ENCODE assay signal across 19 mouse cellular contexts in genomic region chr12:117034506-117034905, GRCm38 (mm10).
DNase-seq lines count a peak whose midpoint lies in the region; ATAC-seq and TF ChIP-seq lines count a peak whose summit lies in the region.
"Had no signal": no experiment of that assay in that cellular context is flagged by ENCODE, and none has a peak within 500 bp of the region (broad histone marks: within the 10 kb centered on the region; RNA-seq: fewer than 3 reads in every experiment).

No protein-coding gene starts in this region.

- H3K4me1 ChIP-seq in kidney, adult 2 months (ENCODE audit: control insufficient read depth, insufficient read depth, low read length) = no peaks in the 10 kb centered on the region
- no peaks in the 10 kb centered on the region for H3K4me1 ChIP-seq in kidney, embryonic 16.5 days (ENCODE audit: insufficient read depth, low read length)
- H3K4me1 ChIP-seq: embryonic facial prominence, embryonic 12.5 days; embryonic facial prominence, embryonic 15.5 days; heart, embryonic 10.5 days; heart, embryonic 13.5 days; intestine, embryonic 15.5 days had no signal

- no peaks in the 10 kb centered on the region for H3K27me3 ChIP-seq in kidney, adult 2 months (replicated peaks; ENCODE audit: control insufficient read depth, insufficient read depth, low read length)
- no peaks in the 10 kb centered on the region for H3K27me3 ChIP-seq in kidney, embryonic 16.5 days (ENCODE audit: insufficient read depth, low read length)
- H3K27me3 ChIP-seq: embryonic facial prominence, embryonic 12.5 days; embryonic facial prominence, embryonic 15.5 days; heart, embryonic 13.5 days; hindbrain, embryonic 12.5 days; hindbrain, embryonic 15.5 days; intestine, embryonic 15.5 days had no signal

- no peak for TF ChIP-seq POLR2A in kidney, adult 2 months (IDR thresholded peaks at IDR 0.05; ENCODE audit: low read depth, low read length)

- no peaks in the 10 kb centered on the region for H3K36me3 ChIP-seq in kidney, adult 2 months (ENCODE audit: control insufficient read depth, insufficient read depth, low read length)
- no peaks in the 10 kb centered on the region for H3K36me3 ChIP-seq in kidney, embryonic 16.5 days (ENCODE audit: insufficient read depth, low read length)
- H3K36me3 ChIP-seq: embryonic facial prominence, embryonic 12.5 days; embryonic facial prominence, embryonic 15.5 days; forebrain, embryonic 12.5 days; heart, embryonic 10.5 days; heart, embryonic 13.5 days; hindbrain, embryonic 12.5 days; hindbrain, embryonic 15.5 days; intestine, embryonic 15.5 days had no signal

- H3K9ac ChIP-seq in kidney, embryonic 16.5 days (replicated peaks; ENCODE audit: low read length) = no peak overlapping the region
- H3K9ac ChIP-seq: embryonic facial prominence, embryonic 12.5 days; embryonic facial prominence, embryonic 15.5 days; forebrain, embryonic 12.5 days; heart, embryonic 13.5 days; hindbrain, embryonic 12.5 days; hindbrain, embryonic 15.5 days; intestine, embryonic 15.5 days had no signal

- H3K27ac ChIP-seq in kidney, adult 2 months (ENCODE audit: insufficient read depth, low read depth, low read length) = no peak overlapping the region
- H3K27ac ChIP-seq in kidney, embryonic 16.5 days (ENCODE audit: low read length) = no peak overlapping the region
- H3K27ac ChIP-seq: embryonic facial prominence, embryonic 12.5 days; embryonic facial prominence, embryonic 15.5 days; forebrain, embryonic 12.5 days; heart, adult 2 months; heart, embryonic 10.5 days; heart, embryonic 13.5 days; hindbrain, embryonic 12.5 days; hindbrain, embryonic 15.5 days; intestine, embryonic 15.5 days had no signal

- WGBS in kidney, adult 2 months = 53% methylated on average over 3 of the region's 3 CpGs
- 60% methylated on average over 3 of the region's 3 CpGs for WGBS in kidney, embryonic 16.5 days

- ATAC-seq in kidney, embryonic 16.5 days (ENCODE audit: low FRiP score, low TSS enrichment) = peak; percentile 52; the same call in 1 of the 2 replicates
- ATAC-seq: activated CD4-positive, CD25-positive, alpha-beta regulatory T cell, adult 4 months had no signal

- TF ChIP-seq CTCF in kidney, adult 2 months (conservative IDR thresholded peaks at IDR 0.05; ENCODE audit: insufficient read depth, insufficient read length, low read depth, low read length) = no peak

- H3K4me2 ChIP-seq in kidney, embryonic 16.5 days (replicated peaks; ENCODE audit: low read depth, low read length) = no peak overlapping the region
- H3K4me2 ChIP-seq: embryonic facial prominence, embryonic 12.5 days; embryonic facial prominence, embryonic 15.5 days; forebrain, embryonic 12.5 days; heart, embryonic 13.5 days; hindbrain, embryonic 12.5 days; hindbrain, embryonic 15.5 days; intestine, embryonic 15.5 days had no signal

- peak; percentile 46 to 48 for DNase-seq in adrenal gland, adult (ENCODE audit: inconsistent age in 2 of 2, low spot score in 1 of 2)
- DNase-seq in adrenal gland, adult 8-10 months = no peak
- DNase-seq in adrenal gland, postnatal 14 days = peak; percentile 13
- no peak for DNase-seq in adrenal gland, postnatal 4 days (ENCODE audit: low spot score in 2 of 2)
- DNase-seq in kidney, adult 2 months = peak; percentile 4
- DNase-seq in kidney, postnatal 14 days = no peak
- no peak for DNase-seq in kidney, adult 11 months
- DNase-seq: gastrocnemius, postnatal 36 days had no signal

- H3K9me3 ChIP-seq in kidney, embryonic 16.5 days (ENCODE audit: low read length) = no peaks in the 10 kb centered on the region
- H3K9me3 ChIP-seq: embryonic facial prominence, embryonic 12.5 days; embryonic facial prominence, embryonic 15.5 days; forebrain, embryonic 12.5 days; heart, embryonic 10.5 days; heart, embryonic 13.5 days; hindbrain, embryonic 12.5 days; hindbrain, embryonic 15.5 days; intestine, embryonic 15.5 days had no signal

- H3K4me3 ChIP-seq in kidney, adult 2 months (ENCODE audit: insufficient read depth, low read depth, low read length) = no peak overlapping the region
- no peak overlapping the region for H3K4me3 ChIP-seq in kidney, embryonic 16.5 days (ENCODE audit: low read length)
- H3K4me3 ChIP-seq: embryonic facial prominence, embryonic 12.5 days; embryonic facial prominence, embryonic 15.5 days; forebrain, embryonic 12.5 days; heart, adult 2 months; heart, embryonic 10.5 days; heart, embryonic 13.5 days; hindbrain, embryonic 12.5 days; hindbrain, embryonic 15.5 days; intestine, embryonic 15.5 days had no signal

Comparison
In these comparisons a context has a peak if more than half of its experiments do, and no peak if none do; other contexts are left out.
1. DNase-seq: peak in adrenal gland, adult (2 of 2), adrenal gland, postnatal 14 days (single experiment) and kidney, adult 2 months (single experiment); none in adrenal gland, adult 8-10 months (single experiment), adrenal gland, postnatal 4 days (0 of 2), kidney, postnatal 14 days (single experiment) and kidney, adult 11 months (single experiment).